Mouse (Mus musculus) kidney, embryonic 14.5 days (tissue): Measurements from ENCODE around the gene Slc25a47. TPM values are rescaled to one million over a fixed set of nuclear protein-coding genes. Genes with fewer than 3 reads are reported as not detected.

ENCODE experiments used
- ATAC-seq: fragments of 200-750 bp; cut with Nextera tagmentation; 2 replicates; pipeline ENCODE4 v1.8.0; 2017; ENCODE audit warnings: moderate number of reproducible peaks, mild to moderate bottlenecking, moderate TSS enrichment, moderate library complexity; ENCODE audit not compliant: low FRiP score, low TSS enrichment
- H3K27ac ChIP-seq: fragments of 300-500 bp; sonication (generic); 2 replicates; pipeline ENCODE4 v1.5.1; 2014; ENCODE audit warnings: low read depth, mild to moderate bottlenecking, low read length, moderate library complexity, mixed read lengths
- H3K27me3 ChIP-seq: fragments of 300-500 bp; sonication (generic); 2 replicates; pipeline ENCODE4 v1.6.1; 2014; ENCODE audit warnings: mild to moderate bottlenecking, low read length; ENCODE audit not compliant: control insufficient read depth, insufficient read depth
- H3K36me3 ChIP-seq: fragments of 300-500 bp; sonication (generic); 2 replicates; pipeline ENCODE4 v1.6.1; 2014; ENCODE audit warnings: low read length, mixed read lengths; ENCODE audit not compliant: control insufficient read depth, insufficient read depth
- H3K4me1 ChIP-seq: fragments of 300-500 bp; sonication (generic); 2 replicates; pipeline ENCODE4 v1.6.1; 2014; ENCODE audit warnings: low read length, mixed read lengths; ENCODE audit not compliant: control insufficient read depth, insufficient read depth
- H3K4me2 ChIP-seq: fragments of 300-500 bp; sonication (generic); replicated peaks from 2 replicates; pipeline ENCODE4 v1.6.1; 2014; ENCODE audit warnings: low read depth, mild to moderate bottlenecking, low read length
- H3K4me3 ChIP-seq: fragments of 300-500 bp; sonication (generic); 2 replicates; pipeline ENCODE4 v1.5.1; 2014; ENCODE audit warnings: mild to moderate bottlenecking, low read length
- H3K9ac ChIP-seq: fragments of 300-500 bp; sonication (generic); 2 replicates; pipeline ENCODE4 v1.6.1; 2014; ENCODE audit warnings: low read depth, mild to moderate bottlenecking, low read length, moderate library complexity
- H3K9me3 ChIP-seq: fragments of 300-500 bp; sonication (generic); 2 replicates; pipeline ENCODE4 v1.6.1; 2016; ENCODE audit warnings: low read length; ENCODE audit not compliant: control insufficient read depth
- WGBS: fragments of 180-500 bp; shearing (Covaris S2); extraction: QIAGEN DNeasy Blood & Tissue Kit; methylation state at CpG from one replicate; pipeline ENCODE4 v1.1.7; 2014; 5-methylcytosine and 5-hydroxymethylcytosine counted together
- polyA plus RNA-seq: library from polyadenylated mRNA; unstranded; fragments of >200 nt; fragmentation: Nextera tagmentation; extraction: Ambion mirVana; gene quantifications from 2 replicates; pipeline ENCODE4 v1.2.1, GENCODE M21; 2014

Slc25a47 gene
- polyA plus RNA-seq, 1 experiment from 2014 or later, result 7.6 TPM

GRCm38 (mm10) chr12:108823036-108823435 lies 12.8 kb upstream of the Slc25a47 start:
- peak; percentile 51; the same call in 1 of the 2 replicates for ATAC-seq
- Histone ChIP-seq H3K36me3 (peaks cover 26% of the 10 kb centered on the region), H3K4me3 (no peak overlapping the region), H3K27me3 (no peaks in the 10 kb centered on the region), H3K4me2 (no peak overlapping the region), H3K27ac (no peak overlapping the region), H3K9me3 (no peaks in the 10 kb centered on the region; the same call in 1 of the 2 replicates), H3K9ac (no peak overlapping the region), H3K4me1 (no peaks in the 10 kb centered on the region)
- 48% methylated on average over 8 of the region's 8 CpGs for WGBS

- Histone ChIP-seq H3K4me2 (no peak overlapping the region), H3K27me3 (no peaks in the 10 kb centered on the region), H3K4me3 (no peak overlapping the region), H3K4me1 (no peaks in the 10 kb centered on the region), H3K9me3 (no peaks in the 10 kb centered on the region; the same call in 1 of the 2 replicates), H3K9ac (no peak overlapping the region), H3K36me3 (peaks cover 14% of the 10 kb centered on the region; the same call in 1 of the 2 replicates), H3K27ac (no peak overlapping the region)
- no peak for ATAC-seq
- 80% methylated on average over 15 of the region's 15 CpGs for WGBS
Observed at GRCm38 (mm10) chr12:108824225-108824874, 11.5 kb upstream of the Slc25a47 start.

DNA sequence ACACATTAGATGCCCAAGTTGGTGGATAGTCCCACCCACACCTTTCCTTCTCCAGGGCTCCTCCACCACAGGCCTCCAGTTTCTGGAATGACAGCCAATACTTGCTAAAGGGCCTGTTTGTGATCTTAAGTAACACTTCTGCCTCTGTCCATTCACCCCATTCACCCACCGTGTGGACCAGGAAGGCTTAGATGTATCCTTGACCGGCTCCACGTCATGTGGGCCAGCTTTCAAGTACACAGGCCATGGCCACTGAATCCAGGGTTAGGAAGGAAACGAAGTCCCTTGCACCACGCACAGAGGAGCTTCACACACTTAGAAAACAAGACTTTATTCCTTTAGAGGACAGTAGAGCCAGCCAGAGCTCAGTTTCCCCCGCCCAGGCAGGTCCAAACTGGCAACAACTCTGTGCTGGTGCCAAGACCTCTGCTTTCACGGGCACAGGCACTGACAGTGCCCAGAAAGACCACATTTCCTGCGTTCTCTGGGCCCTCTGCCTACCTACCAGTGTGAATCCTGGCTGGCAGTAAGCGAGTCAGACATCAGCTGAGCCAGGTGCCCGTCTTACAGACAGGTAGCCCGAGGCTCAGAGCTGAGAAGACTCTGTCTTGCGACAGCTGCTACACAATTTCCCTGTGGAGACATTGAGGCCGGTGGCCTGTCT lies 10.2 kb upstream of the Slc25a47 start:
- Histone ChIP-seq H3K4me1 (no peaks in the 10 kb centered on the region), H3K27ac (no peak overlapping the region), H3K9ac (no peak overlapping the region), H3K36me3 (peaks cover 12% of the 10 kb centered on the region; the same call in 1 of the 2 replicates), H3K4me2 (no peak overlapping the region), H3K9me3 (no peaks in the 10 kb centered on the region; the same call in 1 of the 2 replicates), H3K27me3 (no peaks in the 10 kb centered on the region), H3K4me3 (no peak overlapping the region)
- 92% methylated on average over 13 of the region's 13 CpGs for WGBS
- ATAC-seq, result no peak

DNA sequence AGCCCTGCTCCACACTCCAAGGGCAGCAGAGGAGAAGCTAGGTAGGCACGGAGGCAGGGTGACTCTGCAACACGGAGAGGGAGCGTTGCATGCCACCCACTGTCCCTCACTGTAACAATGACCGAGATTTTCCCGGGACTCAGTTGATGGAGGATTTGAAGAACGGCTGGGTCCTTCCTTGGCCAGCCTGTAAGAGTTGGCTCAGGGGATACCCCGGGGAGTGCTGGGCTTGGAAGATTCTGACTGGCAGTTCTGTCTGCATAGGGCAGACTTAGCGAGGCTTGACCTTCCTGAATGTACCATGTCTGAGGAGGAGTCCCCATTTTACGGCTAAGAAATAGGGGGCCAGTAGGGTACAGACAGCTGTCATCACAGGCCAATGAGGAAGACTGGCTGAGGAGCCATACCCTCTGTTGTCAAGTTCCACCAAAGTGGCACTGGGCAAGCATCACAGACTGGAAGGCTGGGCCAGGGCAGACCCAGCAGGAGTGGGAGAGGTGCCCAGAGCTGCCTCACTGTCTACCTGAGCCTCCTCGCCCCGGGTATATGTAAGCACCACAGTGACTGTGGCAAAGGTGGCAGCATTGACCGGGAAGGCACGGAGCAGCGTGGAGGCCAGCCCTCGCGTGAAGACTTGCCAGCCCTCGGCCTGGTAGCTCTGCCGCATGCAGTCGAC lies 9.4 kb upstream of the Slc25a47 start:
- Histone ChIP-seq H3K36me3 (peaks cover 12% of the 10 kb centered on the region; the same call in 1 of the 2 replicates), H3K4me2 (no peak overlapping the region), H3K4me3 (no peak overlapping the region), H3K27me3 (no peaks in the 10 kb centered on the region), H3K9me3 (no peaks in the 10 kb centered on the region; the same call in 1 of the 2 replicates), H3K9ac (no peak overlapping the region), H3K27ac (no peak overlapping the region), H3K4me1 (no peaks in the 10 kb centered on the region)
- WGBS, result 94% methylated on average over 19 of the region's 19 CpGs
- ATAC-seq, result no peak

DNA sequence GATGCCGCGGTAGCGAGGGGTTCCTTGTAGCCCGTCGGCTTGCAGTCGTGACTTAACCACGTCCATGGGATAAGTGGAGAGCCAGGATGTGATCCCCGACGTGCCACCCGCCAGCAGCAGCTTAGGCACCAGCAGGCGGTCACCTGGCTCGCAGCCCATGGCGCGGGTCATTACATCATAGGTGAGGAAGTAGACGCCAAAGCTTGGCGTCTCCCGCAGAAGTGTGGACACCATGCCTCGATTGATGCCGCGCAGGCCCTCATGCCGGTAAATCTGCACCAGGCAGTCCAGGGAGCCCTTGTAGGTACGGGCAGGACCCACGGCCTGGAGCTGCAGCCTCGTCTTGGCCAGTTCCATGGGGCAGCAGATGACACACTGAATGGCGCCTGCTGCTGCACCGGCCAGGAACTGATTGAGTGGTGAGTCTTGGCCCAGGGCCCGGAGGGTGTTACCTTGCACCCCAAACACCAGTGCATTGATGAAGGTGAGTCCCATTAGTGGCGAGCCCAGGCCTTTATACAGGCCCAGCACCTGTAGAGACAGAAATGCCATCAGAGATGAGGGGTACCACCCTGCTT lies 8.8 kb upstream of the Slc25a47 start:
- no peaks in the 10 kb centered on the region; the same call in 1 of the 2 replicates for H3K9me3 ChIP-seq
- 96% methylated on average over 28 of the region's 28 CpGs for WGBS
- H3K27me3 ChIP-seq, result no peaks in the 10 kb centered on the region
- no peak overlapping the region for H3K27ac ChIP-seq
- no peak for ATAC-seq
- H3K4me1 ChIP-seq, result peaks cover 2% of the 10 kb centered on the region; the same call in 1 of the 2 replicates
- peaks cover 12% of the 10 kb centered on the region; the same call in 1 of the 2 replicates for H3K36me3 ChIP-seq
- no peak overlapping the region for H3K9ac ChIP-seq
- no peak overlapping the region for H3K4me2 ChIP-seq
- no peak overlapping the region for H3K4me3 ChIP-seq

DNA sequence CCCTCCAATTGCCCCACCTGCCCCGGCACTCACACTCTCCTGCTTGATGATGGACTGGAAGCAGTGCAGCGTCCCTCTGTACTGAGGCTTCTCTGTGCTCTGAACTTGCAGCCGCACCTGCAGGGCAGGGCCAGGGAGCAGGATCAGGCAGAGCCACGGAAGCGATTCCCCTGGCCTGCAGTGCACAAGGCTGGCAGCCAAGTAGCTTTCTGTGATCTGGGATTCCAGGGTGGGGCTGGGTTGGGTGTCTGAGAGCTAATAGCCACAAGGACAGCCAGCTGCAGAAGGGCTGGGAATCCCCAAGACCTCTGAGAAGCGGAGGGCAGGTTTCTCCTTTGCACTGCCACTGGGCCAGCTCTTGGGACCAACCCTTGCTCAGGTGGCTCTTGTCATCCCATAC lies 8.2 kb upstream of the Slc25a47 start:
- ATAC-seq, result no peak
- H3K27me3 ChIP-seq, result no peaks in the 10 kb centered on the region
- H3K4me2 ChIP-seq, result no peak overlapping the region
- no peak overlapping the region for H3K9ac ChIP-seq
- 95% methylated on average over 6 of the region's 6 CpGs for WGBS
- H3K4me3 ChIP-seq, result no peak overlapping the region
- no peak overlapping the region for H3K27ac ChIP-seq
- peaks cover 12% of the 10 kb centered on the region; the same call in 1 of the 2 replicates for H3K36me3 ChIP-seq
- H3K4me1 ChIP-seq, result peaks cover 6% of the 10 kb centered on the region; the same call in 1 of the 2 replicates
- H3K9me3 ChIP-seq, result no peaks in the 10 kb centered on the region; the same call in 1 of the 2 replicates

DNA sequence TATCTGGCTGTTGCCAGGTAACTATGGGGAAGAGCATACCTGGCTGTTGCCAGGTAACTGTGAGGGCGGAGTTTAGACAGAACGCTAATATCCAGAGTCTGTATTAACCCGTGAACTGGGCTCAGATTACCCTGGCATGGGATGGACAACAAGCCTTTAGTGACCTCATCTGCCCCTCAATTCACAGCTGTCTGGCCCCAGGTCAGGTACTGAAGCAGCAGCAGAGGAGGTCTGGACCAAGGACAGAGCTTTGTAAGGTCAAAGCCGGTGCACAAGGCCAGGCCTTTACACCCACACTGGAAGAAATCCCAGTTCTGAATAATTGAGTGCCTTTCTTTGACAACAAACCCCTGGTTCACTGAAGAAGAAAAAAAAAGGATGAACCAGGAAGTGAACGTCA lies 6.2 kb upstream of the Slc25a47 start:
- no peak overlapping the region for H3K27ac ChIP-seq
- H3K36me3 ChIP-seq, result peaks cover 12% of the 10 kb centered on the region; the same call in 1 of the 2 replicates
- 61% methylated on average over 5 of the region's 5 CpGs for WGBS

GRCm38 (mm10) chr12:108830358-108830757 lies 5.5 kb upstream of the Slc25a47 start:
- H3K4me2 ChIP-seq, result no peak overlapping the region
- H3K4me3 ChIP-seq, result no peak overlapping the region

More for the DNA sequence above, 6.2 kb upstream of the Slc25a47 start:
- no peak overlapping the region for H3K4me3 ChIP-seq
- H3K9ac ChIP-seq, result no peak overlapping the region
- H3K27me3 ChIP-seq, result no peaks in the 10 kb centered on the region
- H3K9me3 ChIP-seq, result no peaks in the 10 kb centered on the region; the same call in 1 of the 2 replicates
- ATAC-seq, result no peak
- H3K4me2 ChIP-seq, result no peak overlapping the region
- peaks cover 7% of the 10 kb centered on the region for H3K4me1 ChIP-seq

More at GRCm38 (mm10) chr12:108830358-108830757, 5.5 kb upstream of the Slc25a47 start:
- no peak for ATAC-seq
- WGBS, result 82% methylated on average over 6 of the region's 6 CpGs
- Histone ChIP-seq H3K9ac (no peak overlapping the region), H3K9me3 (no peaks in the 10 kb centered on the region; the same call in 1 of the 2 replicates), H3K27me3 (no peaks in the 10 kb centered on the region), H3K27ac (no peak overlapping the region), H3K4me1 (peaks cover 14% of the 10 kb centered on the region), H3K36me3 (peaks cover 12% of the 10 kb centered on the region; the same call in 1 of the 2 replicates)
